Mouse (Mus musculus): ENCODE measurements around the gene Rgl2. TPM values are rescaled to one million over a fixed set of nuclear protein-coding genes. Genes with fewer than 3 reads are reported as not detected.

Gene Rgl2
- polyA plus RNA-seq, 1 experiment: 20.1 TPM

DNA sequence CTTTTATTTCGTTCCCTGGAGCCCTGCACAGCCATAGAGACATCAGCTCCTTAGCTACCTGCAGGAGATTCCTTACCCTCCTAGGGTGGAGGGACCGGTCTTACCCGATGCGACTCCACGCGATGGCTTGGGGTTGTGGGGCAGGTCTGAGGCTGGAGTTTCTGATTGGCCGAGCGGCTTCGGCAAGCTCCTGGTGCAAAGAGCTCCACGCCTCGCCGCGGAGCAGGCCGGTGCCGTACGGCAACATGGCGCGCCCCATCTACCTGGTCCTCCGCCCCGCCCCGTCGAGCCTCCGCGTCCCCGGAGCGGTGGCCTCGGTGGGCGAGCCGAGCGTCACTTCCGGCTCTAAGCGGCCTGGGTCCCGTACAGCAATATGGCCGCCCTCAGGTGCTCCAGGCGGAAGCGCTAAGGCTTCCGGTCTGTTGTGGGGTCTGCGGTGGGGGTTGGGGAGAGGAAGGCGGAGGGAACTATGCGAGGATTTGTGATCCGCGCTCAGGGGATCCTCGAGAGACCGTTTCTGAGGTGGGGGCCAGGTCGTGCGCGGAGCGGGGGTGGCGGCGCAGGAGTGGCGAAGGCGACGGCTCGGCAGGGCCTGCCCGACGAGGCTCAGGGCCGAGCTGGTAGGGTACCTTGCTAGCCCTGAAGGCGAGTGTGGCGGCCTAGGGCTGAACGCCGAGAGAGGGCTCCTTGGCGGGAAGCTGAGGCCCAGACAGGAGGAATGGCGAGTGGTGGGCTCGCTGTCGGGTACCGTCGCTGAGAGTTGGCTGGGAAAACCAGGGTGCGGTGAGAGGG lies 20.1 kb upstream of the Rgl2 start, which contains the start of gene Daxx:
Gene Daxx, plus strand, starts transcription at position 338 of the 792 bp plus-strand sequence.
- Histone ChIP-seq H3K4me3 (peak within 1 kb of the TSS; percentile 85), H3ac (ENCODE audit: control insufficient read depth, insufficient read length) (peak within 1 kb of the TSS; percentile 44), H3K79me2 (ENCODE audit: control insufficient read depth, insufficient read depth) (peaks cover 13% of the 10 kb centered on the region), H3K36me3 (ENCODE audit: control insufficient read depth, insufficient read depth) (peaks cover 11% of the 10 kb centered on the region), H3K27me3 (ENCODE audit: control insufficient read depth, insufficient read depth, insufficient read length) (no peaks in the 10 kb centered on the region), H3K4me2 (ENCODE audit: low read depth) (peak within 1 kb of the TSS; percentile 98)
- no peak for TF ChIP-seq MYOG (IDR thresholded peaks at IDR 0.05; ENCODE audit: control insufficient read depth in 1 of 3, insufficient read depth in 1 of 3, insufficient read length in 2 of 3, low read depth in 2 of 3)
- no peak for TF ChIP-seq MAX (IDR thresholded peaks at IDR 0.05; ENCODE audit: low read depth)
- peak; percentile 34 for TF ChIP-seq POLR2AphosphoS2 (IDR thresholded peaks at IDR 0.05; ENCODE audit: insufficient read length, low read depth)
- TF ChIP-seq POLR2A (IDR thresholded peaks at IDR 0.05; ENCODE audit: insufficient read length, low read depth): peak; percentile 58

DNA sequence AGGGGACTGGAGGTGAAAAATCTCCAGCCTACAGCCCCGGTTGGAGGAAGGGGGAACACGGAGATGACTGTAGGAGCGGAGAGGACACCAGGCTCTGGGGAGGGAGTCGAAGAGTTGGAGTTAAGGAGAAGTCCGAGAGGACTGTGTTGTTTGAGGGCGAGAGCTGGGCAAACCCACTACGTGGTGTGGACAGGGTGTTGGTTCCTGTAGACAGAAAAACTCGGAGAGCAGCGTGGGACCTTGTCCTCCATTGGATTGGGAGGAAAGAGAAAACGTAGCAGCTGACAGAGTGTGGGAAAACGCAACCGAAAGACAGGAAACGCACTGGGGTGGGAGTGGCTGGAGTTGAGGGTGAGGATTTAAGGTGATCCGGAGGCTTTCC lies 19.5 kb upstream of the Rgl2 start:
- Histone ChIP-seq H3ac (ENCODE audit: control insufficient read depth, insufficient read length) (peak overlapping the region; percentile 44), H3K36me3 (ENCODE audit: control insufficient read depth, insufficient read depth) (peaks cover 11% of the 10 kb centered on the region), H3K27me3 (ENCODE audit: control insufficient read depth, insufficient read depth, insufficient read length) (no peaks in the 10 kb centered on the region), H3K79me2 (ENCODE audit: control insufficient read depth, insufficient read depth) (peaks cover 13% of the 10 kb centered on the region), H3K4me3 (peak overlapping the region; percentile 85), H3K4me2 (ENCODE audit: low read depth) (peak overlapping the region; percentile 92)
- TF ChIP-seq POLR2AphosphoS2 (IDR thresholded peaks at IDR 0.05; ENCODE audit: insufficient read length, low read depth) (peak; percentile 46), USF1 (IDR thresholded peaks at IDR 0.05; ENCODE audit: low read depth) (no peak)

GRCm38 (mm10) chr17:33910346-33911051 lies 18.8 kb upstream of the Rgl2 start:
- TF ChIP-seq USF1 (IDR thresholded peaks at IDR 0.05; ENCODE audit: low read depth) (no peak), MYOG (IDR thresholded peaks at IDR 0.05; ENCODE audit: control insufficient read depth in 1 of 3, insufficient read depth in 1 of 3, insufficient read length in 2 of 3, low read depth in 2 of 3) (no peak), TCF3 (IDR thresholded peaks at IDR 0.05; ENCODE audit: insufficient read length, low read depth) (no peak), MAX (IDR thresholded peaks at IDR 0.05; ENCODE audit: low read depth) (no peak), SRF (IDR thresholded peaks at IDR 0.05; ENCODE audit: control insufficient read depth, insufficient read length, low read depth) (no peak), REST (IDR thresholded peaks at IDR 0.05; ENCODE audit: insufficient read depth, insufficient read length) (no peak), POLR2AphosphoS2 (IDR thresholded peaks at IDR 0.05; ENCODE audit: insufficient read length, low read depth) (no peak)
- peaks cover 13% of the 10 kb centered on the region for H3K79me2 ChIP-seq (ENCODE audit: control insufficient read depth, insufficient read depth)
- H3ac ChIP-seq (ENCODE audit: control insufficient read depth, insufficient read length): peak overlapping the region; percentile 44
- H3K4me3 ChIP-seq: peak overlapping the region; percentile 85
- no peaks in the 10 kb centered on the region for H3K27me3 ChIP-seq (ENCODE audit: control insufficient read depth, insufficient read depth, insufficient read length)
- peak overlapping the region; percentile 92 for H3K4me2 ChIP-seq (ENCODE audit: low read depth)
- peaks cover 11% of the 10 kb centered on the region for H3K36me3 ChIP-seq (ENCODE audit: control insufficient read depth, insufficient read depth)

GRCm38 (mm10) chr17:33911052-33911812 lies 18.1 kb upstream of the Rgl2 start:
- Histone ChIP-seq H3K79me2 (ENCODE audit: control insufficient read depth, insufficient read depth) (peaks cover 13% of the 10 kb centered on the region), H3K4me3 (peak overlapping the region; percentile 85), H3K27me3 (ENCODE audit: control insufficient read depth, insufficient read depth, insufficient read length) (no peaks in the 10 kb centered on the region), H3ac (ENCODE audit: control insufficient read depth, insufficient read length) (no peak overlapping the region), H3K36me3 (ENCODE audit: control insufficient read depth, insufficient read depth) (peaks cover 11% of the 10 kb centered on the region), H3K4me2 (ENCODE audit: low read depth) (no peak overlapping the region)
- TF ChIP-seq TCF3 (IDR thresholded peaks at IDR 0.05; ENCODE audit: insufficient read length, low read depth) (no peak), REST (IDR thresholded peaks at IDR 0.05; ENCODE audit: insufficient read depth, insufficient read length) (no peak), SRF (IDR thresholded peaks at IDR 0.05; ENCODE audit: control insufficient read depth, insufficient read length, low read depth) (no peak), POLR2A (IDR thresholded peaks at IDR 0.05; ENCODE audit: insufficient read length, low read depth) (no peak), MYOD1 (IDR thresholded peaks at IDR 0.05; ENCODE audit: control insufficient read depth in 1 of 3, insufficient read length in 2 of 3, low read depth in 2 of 3) (no peak), POLR2AphosphoS2 (IDR thresholded peaks at IDR 0.05; ENCODE audit: insufficient read length, low read depth) (no peak), TCF12 (IDR thresholded peaks at IDR 0.05; ENCODE audit: insufficient read depth, poor library complexity, severe bottlenecking) (no peak), MAX (IDR thresholded peaks at IDR 0.05; ENCODE audit: low read depth) (no peak), USF1 (IDR thresholded peaks at IDR 0.05; ENCODE audit: low read depth) (no peak), MYOG (IDR thresholded peaks at IDR 0.05; ENCODE audit: control insufficient read depth in 1 of 3, insufficient read depth in 1 of 3, insufficient read length in 2 of 3, low read depth in 2 of 3) (no peak), CEBPB (IDR thresholded peaks at IDR 0.05; ENCODE audit: insufficient read depth, poor library complexity, severe bottlenecking) (no peak), E2F4 (IDR thresholded peaks at IDR 0.05; ENCODE audit: insufficient read depth) (no peak)

Measured in myocyte (in vitro differentiated cells).